Mouse (Mus musculus) brain, embryonic 14.5 days (tissue): ENCODE measurements around the gene Rarg.

Source experiments
- CTCF ChIP-seq: fragments of 200-500 bp; IDR thresholded peaks from 2 replicates; pipeline ENCODE4 v1.5.1; 2012; ENCODE audit warnings: inconsistent platforms, mild to moderate bottlenecking, moderate library complexity, borderline replicate concordance; ENCODE audit not compliant: insufficient read depth, insufficient read length; ENCODE audit errors: extremely low read depth
- POLR2A ChIP-seq: fragments of 200-500 bp; IDR thresholded peaks from 2 replicates; pipeline ENCODE4 v1.6.1; 2012; ENCODE audit warnings: mild to moderate bottlenecking, inconsistent platforms, borderline replicate concordance; ENCODE audit not compliant: poor library complexity, insufficient read depth, insufficient read length, severe bottlenecking; ENCODE audit errors: extremely low read depth

DNA sequence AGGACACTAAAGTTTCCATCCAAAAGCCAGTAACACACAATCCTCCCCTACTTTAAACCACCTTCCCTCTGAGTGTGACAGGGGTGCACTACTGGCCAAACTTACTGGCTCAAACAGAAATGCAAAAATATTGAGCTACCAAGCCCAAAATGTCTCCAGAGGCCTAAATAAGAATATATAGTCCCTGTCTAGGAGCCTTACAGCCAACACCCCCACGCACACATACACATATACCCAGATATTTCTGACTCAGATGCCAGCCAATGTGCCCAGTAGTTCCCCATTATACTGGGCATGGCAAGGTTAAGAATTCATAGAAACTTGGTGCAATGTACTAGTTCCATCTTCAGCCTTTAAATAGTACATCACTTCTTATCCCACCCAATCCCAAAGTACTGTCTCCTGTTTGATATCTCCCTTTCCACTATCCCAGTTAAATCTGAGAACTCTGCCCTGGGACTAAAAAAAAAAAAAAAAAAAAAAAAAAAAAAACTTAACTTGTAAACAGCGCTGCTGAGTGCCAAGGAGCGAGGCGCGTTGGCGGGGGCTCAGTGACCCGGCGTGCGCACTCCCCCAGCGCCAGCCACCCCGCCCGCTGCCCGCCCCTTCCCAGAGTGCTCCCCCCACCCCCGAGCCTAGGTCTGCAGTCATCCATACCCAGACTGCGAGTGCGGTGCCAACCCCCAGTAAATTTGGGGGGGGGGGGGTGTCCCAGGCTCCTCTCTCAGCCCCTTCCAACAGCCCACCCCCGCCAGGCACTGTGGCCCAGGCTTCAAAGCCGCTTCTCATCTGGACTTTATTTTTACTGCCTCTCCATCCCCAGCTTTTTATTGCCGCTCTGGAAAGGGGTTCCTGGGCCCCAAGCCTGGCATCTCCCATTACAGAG is 12.8 kb downstream of the Rarg start:
- TF ChIP-seq POLR2A (no peak), CTCF (no peak)
